Mouse (Mus musculus) intestine, embryonic 14.5 days (tissue): ENCODE results near the gene Zfyve19. TPM values are rescaled to one million over a fixed set of nuclear protein-coding genes. Genes with fewer than 3 reads are reported as not detected.
A peak's percentile ranks its signal among the peaks of the same experiment; 100 is the strongest.

Source experiments
- ATAC-seq: fragments of 200-750 bp; cut with Nextera tagmentation; replicated peaks from 2 replicates; pipeline ENCODE4 v1.8.0; 2017; ENCODE audit warnings: low read depth, moderate number of reproducible peaks, moderate TSS enrichment, moderate library complexity; ENCODE audit not compliant: low FRiP score, low TSS enrichment
- DNase-seq: peaks from one replicate; pipeline ENCODE4 v3.0.0-alpha.2; 2018; ENCODE audit warnings: low spot score
- H3K27ac ChIP-seq: fragments of 300-500 bp; sonication (generic); 2 replicates; pipeline ENCODE4 v1.5.1; 2014; ENCODE audit warnings: low read depth, mild to moderate bottlenecking, control low read depth
- H3K27me3 ChIP-seq: fragments of 300-500 bp; sonication (generic); replicated peaks from 2 replicates; pipeline ENCODE4 v1.6.1; 2014; ENCODE audit warnings: low read length, control low read depth; ENCODE audit not compliant: control insufficient read depth, insufficient read depth
- H3K36me3 ChIP-seq: fragments of 300-500 bp; sonication (generic); 2 replicates; pipeline ENCODE4 v1.6.1; 2014; ENCODE audit warnings: low read length, control low read depth; ENCODE audit not compliant: control insufficient read depth, insufficient read depth
- H3K4me1 ChIP-seq: fragments of 300-500 bp; sonication (generic); replicated peaks from 2 replicates; pipeline ENCODE4 v1.6.1; 2014; ENCODE audit warnings: low read length, control low read depth, mixed read lengths; ENCODE audit not compliant: control insufficient read depth, insufficient read depth
- H3K4me2 ChIP-seq: fragments of 300-500 bp; sonication (generic); 2 replicates; pipeline ENCODE4 v1.6.1; 2014; ENCODE audit warnings: low read length
- H3K4me3 ChIP-seq: fragments of 300-500 bp; sonication (generic); 2 replicates; pipeline ENCODE4 v1.5.1; 2014; ENCODE audit warnings: low read depth, low read length, control low read depth, mixed read lengths
- H3K9ac ChIP-seq: fragments of 300-500 bp; sonication (generic); 2 replicates; pipeline ENCODE4 v1.6.1; 2014; ENCODE audit warnings: mild to moderate bottlenecking, low read length
- H3K9me3 ChIP-seq: fragments of 300-500 bp; sonication (generic); 2 replicates; pipeline ENCODE4 v1.6.1; 2016; ENCODE audit warnings: low read length, control low read depth; ENCODE audit not compliant: control insufficient read depth
- WGBS: fragments of 180-500 bp; shearing (Covaris S2); extraction: QIAGEN DNeasy Blood & Tissue Kit; methylation state at CpG from one replicate; pipeline ENCODE4 v1.1.7; 2014; 5-methylcytosine and 5-hydroxymethylcytosine counted together
- polyA plus RNA-seq: library from polyadenylated mRNA; unstranded; fragments of >200 nt; fragmentation: Nextera tagmentation; extraction: Ambion mirVana; gene quantifications from 2 replicates; pipeline ENCODE4 v1.2.1, GENCODE M21; 2014

Gene Zfyve19
- polyA plus RNA-seq, 1 experiment from 2014 or later, result 44.2 TPM

DNA sequence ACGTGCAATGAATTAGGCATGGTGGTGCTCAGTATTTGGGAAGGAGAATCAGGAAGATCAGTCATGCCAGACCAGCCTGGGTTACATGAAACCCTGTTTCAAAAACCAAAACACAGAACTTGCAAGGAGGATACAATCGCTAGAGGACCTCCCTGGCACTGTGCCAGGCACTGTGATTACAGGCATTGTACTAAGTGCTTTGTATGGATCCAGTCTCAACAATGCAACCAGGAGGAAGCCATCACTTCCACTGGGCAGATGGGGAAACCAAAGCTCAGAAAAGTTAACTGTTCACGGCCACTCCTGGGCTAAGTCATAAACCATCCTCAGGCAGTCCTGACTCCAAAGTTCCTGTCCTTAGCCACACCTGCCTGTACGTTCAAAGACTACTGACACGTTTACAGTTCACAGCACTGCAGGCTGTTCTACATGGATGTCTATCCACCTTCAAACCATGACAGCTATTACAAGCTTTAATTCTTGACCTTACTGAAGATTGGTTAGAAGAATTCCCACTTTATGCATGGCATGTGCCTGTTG lies 5.4 kb upstream of the Zfyve19 start:
- ATAC-seq (no peak), DNase-seq (peak; percentile 55)
- Histone ChIP-seq H3K4me1 (peaks cover 7% of the 10 kb centered on the region), H3K27ac (no peak overlapping the region), H3K9me3 (no peaks in the 10 kb centered on the region), H3K4me2 (no peak overlapping the region), H3K9ac (no peak overlapping the region), H3K27me3 (no peaks in the 10 kb centered on the region), H3K36me3 (no peaks in the 10 kb centered on the region), H3K4me3 (no peak overlapping the region)
- WGBS, result 39% methylated on average over 5 of the region's 5 CpGs

GRCm38 (mm10) chr2:119203871-119204460 lies 4.5 kb upstream of the Zfyve19 start:
- H3K9ac ChIP-seq, result no peak overlapping the region
- H3K9me3 ChIP-seq, result no peaks in the 10 kb centered on the region
- DNase-seq (no peak), ATAC-seq (no peak)
- WGBS, result 83% methylated on average over 4 of the region's 4 CpGs
- H3K27ac ChIP-seq, result no peak overlapping the region
- no peak overlapping the region for H3K4me3 ChIP-seq
- H3K4me2 ChIP-seq, result no peak overlapping the region
- H3K36me3 ChIP-seq, result no peaks in the 10 kb centered on the region
- peaks cover 7% of the 10 kb centered on the region for H3K4me1 ChIP-seq
- no peaks in the 10 kb centered on the region for H3K27me3 ChIP-seq

DNA sequence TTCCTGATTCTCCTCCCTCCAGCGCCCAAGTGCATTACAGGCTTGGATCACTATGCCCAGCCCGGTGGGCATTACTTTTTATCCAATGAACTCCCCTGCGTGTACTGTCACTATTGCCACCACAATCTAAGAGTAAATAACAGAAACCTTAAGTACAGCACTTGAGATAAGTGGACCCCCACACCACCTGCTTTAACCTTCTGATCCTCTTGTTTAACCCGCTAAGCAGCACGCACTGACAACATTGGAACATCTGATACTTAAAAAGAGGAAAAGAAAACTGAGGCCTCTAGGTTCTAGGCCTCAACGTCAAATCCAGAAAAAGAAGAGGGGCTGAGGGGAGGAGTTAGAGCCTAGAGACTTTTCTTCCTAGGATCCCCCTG lies 465 bp upstream of the Zfyve19 start:
- ATAC-seq, result no peak
- DNase-seq, result peak; percentile 54
- H3K27ac ChIP-seq, result peak overlapping the region; percentile 82
- peak overlapping the region; percentile 36 for H3K9ac ChIP-seq
- H3K4me3 ChIP-seq, result peak overlapping the region; percentile 59
- H3K4me2 ChIP-seq, result peak overlapping the region; percentile 64
- WGBS, result 17% methylated on average over 6 of the region's 6 CpGs
- peaks cover 15% of the 10 kb centered on the region for H3K4me1 ChIP-seq
- peaks cover 27% of the 10 kb centered on the region for H3K36me3 ChIP-seq
- no peaks in the 10 kb centered on the region for H3K9me3 ChIP-seq
- H3K27me3 ChIP-seq, result no peaks in the 10 kb centered on the region

- ATAC-seq (peak; percentile 28), DNase-seq (no peak)
- Histone ChIP-seq H3K9ac (peak overlapping the region; percentile 62), H3K36me3 (peaks cover 33% of the 10 kb centered on the region), H3K27ac (peak overlapping the region; percentile 82; the same call in 1 of the 2 replicates), H3K4me2 (peak overlapping the region; percentile 68), H3K4me1 (peaks cover 10% of the 10 kb centered on the region; the same call in 1 of the 2 replicates), H3K9me3 (no peaks in the 10 kb centered on the region), H3K27me3 (no peaks in the 10 kb centered on the region), H3K4me3 (peak overlapping the region; percentile 59)
- under 1% methylated on average over 13 of the region's 13 CpGs for WGBS
Observed at GRCm38 (mm10) chr2:119209176-119209507, 725 bp downstream of the Zfyve19 start.

- no peak within 1 kb of the TSS for H3K4me3 ChIP-seq
- no peaks in the 10 kb centered on the region for H3K4me1 ChIP-seq
- ATAC-seq (no peak), DNase-seq (no peak)
- H3K9ac ChIP-seq, result no peak within 1 kb of the TSS
- no peak within 1 kb of the TSS for H3K27ac ChIP-seq
- peaks cover 9% of the 10 kb centered on the region for H3K27me3 ChIP-seq
- 60% methylated on average over 6 of the region's 6 CpGs for WGBS
- H3K36me3 ChIP-seq, result no peaks in the 10 kb centered on the region
- H3K4me2 ChIP-seq, result no peak within 1 kb of the TSS
- no peaks in the 10 kb centered on the region for H3K9me3 ChIP-seq
Observed at GRCm38 (mm10) chr2:119229775-119230704, 21.6 kb downstream of the Zfyve19 start, which contains the start of gene Ppp1r14d. Ppp1r14d (minus strand) TSS chr2:119229906.

DNA sequence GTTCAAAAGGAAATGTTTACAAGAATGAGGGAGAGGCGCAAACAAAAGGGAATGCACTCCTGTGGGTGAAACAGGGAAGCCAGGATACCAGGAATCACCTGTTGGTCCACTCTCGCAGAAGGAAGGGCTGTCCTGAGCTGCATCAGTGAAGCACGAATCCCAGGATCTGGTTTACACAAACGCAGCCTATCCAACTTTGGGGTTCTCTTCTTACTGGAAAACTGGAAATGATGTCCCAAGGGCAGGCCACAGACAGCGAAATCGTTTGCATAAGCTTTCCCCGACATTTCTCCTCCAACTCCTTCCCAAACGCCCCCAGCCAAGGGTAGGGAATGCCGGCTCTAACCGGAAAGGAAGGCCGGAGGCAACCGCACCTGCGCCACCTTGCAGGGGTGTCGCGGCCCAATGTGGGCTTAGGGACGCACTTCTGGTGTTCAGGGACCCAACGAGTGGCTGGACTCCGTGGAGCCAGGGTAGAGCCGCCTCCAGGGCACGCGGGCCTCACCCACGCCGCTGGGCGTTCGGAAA lies 28.3 kb downstream of the Zfyve19 start:
- Histone ChIP-seq H3K9me3 (no peaks in the 10 kb centered on the region), H3K4me2 (peak overlapping the region; percentile 74), H3K27ac (peak overlapping the region; percentile 78), H3K36me3 (no peaks in the 10 kb centered on the region), H3K9ac (peak overlapping the region; percentile 46), H3K4me1 (0 out of 2 replicates have a peak, but pooled peaks cover 3% of the 10 kb centered on the region), H3K27me3 (peaks cover 48% of the 10 kb centered on the region), H3K4me3 (peak overlapping the region; percentile 45)
- WGBS, result 5% methylated on average over 25 of the region's 25 CpGs
- DNase-seq (peak; percentile 65), ATAC-seq (no peak; the same call in 1 of the 2 replicates)

DNA sequence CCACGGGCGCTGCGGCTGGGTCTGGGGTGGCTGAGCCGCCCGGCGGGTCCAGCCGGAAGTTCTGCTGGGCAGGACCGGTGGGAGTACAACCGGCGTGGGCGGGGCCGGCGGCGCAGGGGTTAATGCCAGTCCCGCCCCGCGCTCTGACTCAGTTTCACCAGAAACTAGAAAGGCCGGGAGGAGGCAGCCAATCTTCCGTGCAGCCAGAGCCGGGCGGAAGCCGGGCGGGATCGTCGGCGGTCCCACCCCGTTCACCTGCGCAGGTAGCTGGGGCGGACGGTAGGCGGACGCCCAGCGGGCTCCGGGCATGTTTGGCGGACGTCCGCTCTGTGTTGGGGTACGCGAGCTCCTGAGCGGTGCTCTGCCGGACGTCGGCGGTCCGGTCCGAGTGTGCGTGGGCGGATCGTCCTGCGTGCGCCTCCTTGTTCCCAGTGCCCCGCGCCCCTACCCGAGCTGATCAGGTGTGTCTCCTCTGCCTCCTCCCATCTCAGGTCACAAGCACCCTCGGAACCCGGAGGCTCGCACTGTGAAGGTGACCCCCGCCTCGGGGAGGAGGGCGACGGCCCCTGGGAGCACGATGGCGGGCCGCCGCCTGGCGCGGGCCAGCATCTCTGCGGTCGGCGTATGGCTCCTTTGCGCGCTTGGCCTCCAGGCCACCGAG lies 28.9 kb downstream of the Zfyve19 start, which contains the start of gene Spint1:
Gene Spint1 (plus strand): TSS at position 153 of the 661 bp plus-strand sequence.
- Histone ChIP-seq H3K4me1 (0 out of 2 replicates have a peak, but pooled peaks cover 3% of the 10 kb centered on the region), H3K9me3 (no peaks in the 10 kb centered on the region), H3K9ac (peak within 1 kb of the TSS; percentile 46), H3K36me3 (no peaks in the 10 kb centered on the region), H3K27me3 (peaks cover 48% of the 10 kb centered on the region), H3K27ac (peak within 1 kb of the TSS; percentile 78), H3K4me3 (peak within 1 kb of the TSS; percentile 45), H3K4me2 (peak within 1 kb of the TSS; percentile 74)
- peak; percentile 80 for DNase-seq
- under 1% methylated on average over 73 of the region's 73 CpGs for WGBS
- ATAC-seq, result peak; percentile 77

GRCm38 (mm10) chr2:119237871-119238220 lies 29.4 kb downstream of the Zfyve19 start:
- DNase-seq (peak; percentile 75), ATAC-seq (no peak; the same call in 1 of the 2 replicates)
- peaks cover 48% of the 10 kb centered on the region for H3K27me3 ChIP-seq
- 0 out of 2 replicates have a peak, but pooled peaks cover 3% of the 10 kb centered on the region for H3K4me1 ChIP-seq
- peak overlapping the region; percentile 74 for H3K4me2 ChIP-seq
- peak overlapping the region; percentile 78; the same call in 1 of the 2 replicates for H3K27ac ChIP-seq
- peak overlapping the region; percentile 46 for H3K9ac ChIP-seq
- no peaks in the 10 kb centered on the region for H3K9me3 ChIP-seq
- no peaks in the 10 kb centered on the region for H3K36me3 ChIP-seq
- WGBS, result 2% methylated on average over 31 of the region's 31 CpGs
- H3K4me3 ChIP-seq, result peak overlapping the region; percentile 45
